Mouse (Mus musculus): ENCODE measurements around the gene Pak6.

GRCm38 (mm10) chr2:118661891-118662290 is 1.2 kb upstream of the Pak6 start:
- no peak for TF ChIP-seq CTCF (IDR thresholded peaks at IDR 0.05; ENCODE audit: insufficient read depth, low read depth, low read length)
- TF ChIP-seq POLR2A (IDR thresholded peaks at IDR 0.05; ENCODE audit: insufficient read depth, low read depth, low read length), result no peak
